Mouse (Mus musculus) heart, embryonic 16.5 days (tissue): ENCODE data around the gene Mdga1. TPM values are rescaled to one million over a fixed set of nuclear protein-coding genes. Genes with fewer than 3 reads are reported as not detected.
A peak's percentile ranks its signal among the peaks of the same experiment; 100 is the strongest.

Experiments
- ATAC-seq: fragments of 200-750 bp; cut with Nextera tagmentation; replicated peaks from 2 replicates; pipeline ENCODE4 v1.8.0; 2017; ENCODE audit warnings: moderate number of reproducible peaks; ENCODE audit not compliant: insufficient read depth, low FRiP score; ENCODE audit errors: extremely low read depth
- H3K27ac ChIP-seq: fragments of 300-500 bp; sonication (generic); 2 replicates; pipeline ENCODE4 v1.5.1; 2014; ENCODE audit warnings: mild to moderate bottlenecking, low read length, control low read depth, moderate library complexity
- H3K27me3 ChIP-seq: fragments of 300-500 bp; sonication (generic); 2 replicates; pipeline ENCODE4 v1.6.1; 2014; ENCODE audit warnings: low read length, mixed read lengths; ENCODE audit not compliant: control insufficient read depth, insufficient read depth
- H3K36me3 ChIP-seq: fragments of 300-500 bp; sonication (generic); 2 replicates; pipeline ENCODE4 v1.6.1; 2014; ENCODE audit not compliant: control insufficient read depth, insufficient read depth
- H3K4me1 ChIP-seq: fragments of 300-500 bp; sonication (generic); 2 replicates; pipeline ENCODE4 v1.6.1; 2014; ENCODE audit warnings: low read length, mixed read lengths; ENCODE audit not compliant: control insufficient read depth, insufficient read depth
- H3K4me2 ChIP-seq: fragments of 300-500 bp; sonication (generic); 2 replicates; pipeline ENCODE4 v1.6.1; 2014; ENCODE audit warnings: low read depth, mild to moderate bottlenecking, control low read depth, low read length
- H3K4me3 ChIP-seq: fragments of 300-500 bp; sonication (generic); 2 replicates; pipeline ENCODE4 v1.5.1; 2014; ENCODE audit warnings: mild to moderate bottlenecking, control low read depth, low read length
- H3K9ac ChIP-seq: fragments of 300-500 bp; sonication (generic); 2 replicates; pipeline ENCODE4 v1.6.1; 2014; ENCODE audit warnings: low read length, control low read depth
- H3K9me3 ChIP-seq: fragments of 300-500 bp; sonication (generic); replicated peaks from 2 replicates; pipeline ENCODE4 v1.6.1; 2016; ENCODE audit warnings: low read length; ENCODE audit not compliant: control insufficient read depth
- WGBS: fragments of 180-500 bp; shearing (Covaris S2); extraction: QIAGEN DNeasy Blood & Tissue Kit; methylation state at CpG from one replicate; pipeline ENCODE4 v1.1.7; 2014; 5-methylcytosine and 5-hydroxymethylcytosine counted together
- polyA plus RNA-seq: library from polyadenylated mRNA; unstranded; fragments of >200 nt; fragmentation: Nextera tagmentation; extraction: Ambion mirVana; gene quantifications from 2 replicates; pipeline ENCODE4 v1.2.1, GENCODE M21; 2015

Mdga1 gene
- polyA plus RNA-seq, 1 experiment from 2014 or later = 5.7 TPM

DNA sequence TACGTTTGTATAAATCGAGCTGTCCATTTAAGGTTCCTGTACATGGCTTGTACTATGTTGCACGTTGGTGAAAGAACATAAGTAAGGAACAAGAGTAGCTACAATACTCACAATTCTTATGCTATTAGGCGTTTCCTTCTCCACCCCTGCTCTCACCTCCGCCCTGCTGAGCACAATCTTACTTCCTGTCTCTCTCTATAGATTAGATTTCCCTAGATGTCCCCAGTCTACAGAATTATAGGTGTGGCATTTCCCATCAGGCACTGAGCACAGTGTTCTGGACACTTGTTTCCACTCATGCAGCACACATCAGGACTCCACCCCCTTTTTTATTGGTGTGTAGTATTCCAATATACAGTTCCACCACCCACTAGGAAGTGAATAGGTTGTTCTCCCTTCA lies 19.8 kb upstream of the Mdga1 start:
- 80% methylated on average over 5 of the region's 5 CpGs for WGBS
- H3K27me3 ChIP-seq = no peaks in the 10 kb centered on the region
- no peaks in the 10 kb centered on the region for H3K36me3 ChIP-seq
- ATAC-seq = no peak
- H3K4me1 ChIP-seq = peaks cover 4% of the 10 kb centered on the region; the same call in 1 of the 2 replicates
- no peak overlapping the region for H3K4me3 ChIP-seq
- no peaks in the 10 kb centered on the region for H3K9me3 ChIP-seq
- no peak overlapping the region for H3K9ac ChIP-seq
- H3K27ac ChIP-seq = no peak overlapping the region
- no peak overlapping the region for H3K4me2 ChIP-seq

DNA sequence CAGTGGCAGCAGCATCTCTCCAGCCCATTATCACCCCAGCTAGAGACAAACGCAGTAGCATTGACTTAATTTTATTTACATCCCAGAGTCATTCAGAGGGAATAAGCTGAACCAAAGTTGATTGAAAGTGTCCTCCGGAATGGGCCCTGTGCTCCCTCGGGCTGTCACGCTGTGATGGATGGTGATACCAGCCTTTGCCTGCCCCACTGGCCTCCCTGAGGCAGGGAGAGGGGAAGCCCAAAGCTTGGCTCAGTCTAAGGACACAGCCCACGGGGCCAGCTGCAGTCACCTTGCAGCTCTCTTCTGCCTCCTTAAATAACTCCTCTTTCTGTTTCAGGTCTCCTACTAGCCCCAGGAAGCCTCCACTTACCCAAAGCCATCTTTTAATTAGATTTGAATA lies 18.3 kb upstream of the Mdga1 start:
- WGBS = 23% methylated on average over 5 of the region's 5 CpGs
- H3K36me3 ChIP-seq = no peaks in the 10 kb centered on the region
- H3K4me2 ChIP-seq = no peak overlapping the region
- H3K27me3 ChIP-seq = no peaks in the 10 kb centered on the region
- peaks cover 4% of the 10 kb centered on the region; the same call in 1 of the 2 replicates for H3K4me1 ChIP-seq
- H3K27ac ChIP-seq = no peak overlapping the region
- H3K9ac ChIP-seq = no peak overlapping the region
- ATAC-seq = no peak
- H3K4me3 ChIP-seq = no peak overlapping the region
- H3K9me3 ChIP-seq = no peaks in the 10 kb centered on the region

DNA sequence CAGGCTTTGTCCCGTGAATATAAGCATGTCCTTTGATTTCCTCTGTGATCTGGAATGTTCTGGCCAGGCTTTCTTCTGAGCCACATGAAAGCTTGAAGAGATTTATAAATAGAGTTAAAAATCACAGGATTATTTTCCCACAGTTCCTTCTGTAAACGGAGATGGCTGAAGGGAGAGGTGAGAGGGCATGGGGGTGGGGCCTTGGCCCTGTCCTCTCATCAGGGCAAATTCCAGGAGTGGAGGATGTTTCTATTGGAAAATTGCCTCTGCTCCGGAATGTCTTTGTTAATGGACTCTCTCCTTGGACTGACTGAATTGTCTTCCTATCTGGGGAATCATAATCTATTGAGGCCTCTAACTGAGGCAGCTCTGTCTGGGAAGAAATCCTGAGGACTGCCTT lies 15.6 kb upstream of the Mdga1 start:
- Histone ChIP-seq H3K4me2 (no peak overlapping the region), H3K9ac (no peak overlapping the region), H3K27me3 (no peaks in the 10 kb centered on the region), H3K27ac (peak overlapping the region; percentile 9; the same call in 1 of the 2 replicates), H3K9me3 (peaks cover 3% of the 10 kb centered on the region; the same call in 1 of the 2 replicates), H3K4me1 (peaks cover 4% of the 10 kb centered on the region; the same call in 1 of the 2 replicates), H3K36me3 (no peaks in the 10 kb centered on the region), H3K4me3 (no peak overlapping the region)
- ATAC-seq = peak; percentile 32; the same call in 1 of the 2 replicates
- WGBS = 29% methylated on average over 3 of the region's 3 CpGs

DNA sequence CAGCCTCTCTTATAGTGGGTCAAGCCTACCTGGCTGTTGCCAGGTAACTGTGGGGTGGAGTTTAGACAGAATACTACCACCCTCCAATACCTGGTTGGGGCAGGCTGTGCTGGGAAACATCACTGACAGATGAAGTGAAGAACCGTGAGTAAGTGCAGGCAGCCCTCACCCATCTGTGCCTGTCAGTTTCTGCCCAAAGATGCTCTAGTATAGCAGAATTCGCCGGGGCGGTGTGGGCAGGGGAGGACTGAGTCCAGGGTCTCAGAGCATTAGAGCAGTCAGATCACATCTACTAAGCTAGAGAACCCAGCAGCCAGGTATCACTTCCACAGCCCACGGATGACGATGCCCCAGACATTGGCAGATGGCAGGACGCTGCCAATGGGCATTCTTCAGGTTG lies 15.0 kb upstream of the Mdga1 start:
- peaks cover 4% of the 10 kb centered on the region; the same call in 1 of the 2 replicates for H3K4me1 ChIP-seq

DNA sequence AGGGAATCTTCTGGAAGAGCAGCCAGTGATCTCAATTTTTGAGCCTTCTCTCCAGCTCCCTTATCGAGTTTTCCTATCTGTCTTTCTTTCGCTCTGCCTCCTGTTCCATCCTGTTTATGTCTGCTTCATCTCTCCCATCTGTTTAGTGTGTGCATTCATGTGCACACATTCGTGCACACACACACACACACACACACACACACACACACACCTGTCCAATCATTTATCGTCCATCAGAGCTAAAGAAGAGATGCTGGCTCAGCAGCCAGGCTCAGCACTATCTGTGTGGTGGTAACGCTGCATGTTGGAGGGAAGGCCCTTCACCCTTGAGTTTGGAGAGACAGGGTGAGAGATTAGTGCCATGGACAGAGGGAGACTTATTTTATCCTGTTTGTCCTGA lies 13.3 kb upstream of the Mdga1 start:
- Histone ChIP-seq H3K4me3 (no peak overlapping the region), H3K27ac (no peak overlapping the region), H3K4me2 (no peak overlapping the region), H3K9me3 (peaks cover 3% of the 10 kb centered on the region; the same call in 1 of the 2 replicates), H3K4me1 (peaks cover 12% of the 10 kb centered on the region; the same call in 1 of the 2 replicates), H3K27me3 (no peaks in the 10 kb centered on the region), H3K36me3 (no peaks in the 10 kb centered on the region), H3K9ac (no peak overlapping the region)
- no peak for ATAC-seq
- WGBS = 78% methylated on average over 5 of the region's 5 CpGs

More for the DNA sequence above, 15.0 kb upstream of the Mdga1 start:
- H3K36me3 ChIP-seq = no peaks in the 10 kb centered on the region
- H3K27me3 ChIP-seq = no peaks in the 10 kb centered on the region
- H3K4me2 ChIP-seq = no peak overlapping the region
- no peak overlapping the region for H3K27ac ChIP-seq
- H3K9ac ChIP-seq = no peak overlapping the region
- H3K9me3 ChIP-seq = peaks cover 3% of the 10 kb centered on the region; the same call in 1 of the 2 replicates
- 80% methylated on average over 7 of the region's 7 CpGs for WGBS
- H3K4me3 ChIP-seq = no peak overlapping the region
- no peak for ATAC-seq

DNA sequence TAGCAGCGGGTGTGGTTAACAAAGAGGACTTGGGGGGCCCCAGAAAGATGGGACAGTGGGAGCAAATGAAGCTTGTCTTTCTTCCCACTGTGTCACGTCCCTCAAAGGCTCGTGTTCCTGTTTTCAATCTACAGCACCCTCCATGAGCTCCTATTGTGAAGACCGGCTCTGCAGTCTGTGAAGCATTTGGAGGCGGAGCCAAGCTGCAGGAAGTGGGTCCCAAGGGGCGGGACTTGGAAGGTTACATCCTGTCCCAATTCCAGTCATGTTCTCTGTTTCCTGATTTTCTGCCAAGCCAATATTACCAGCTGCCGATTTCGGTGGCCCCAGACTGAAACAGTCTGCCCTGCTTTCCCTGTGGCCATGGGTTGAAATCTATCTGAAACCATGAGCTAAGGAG lies 11.7 kb upstream of the Mdga1 start:
- 63% methylated on average over 8 of the region's 8 CpGs for WGBS
- Histone ChIP-seq H3K27me3 (no peaks in the 10 kb centered on the region), H3K4me2 (no peak overlapping the region), H3K4me1 (peaks cover 12% of the 10 kb centered on the region; the same call in 1 of the 2 replicates), H3K36me3 (no peaks in the 10 kb centered on the region), H3K27ac (no peak overlapping the region), H3K9ac (no peak overlapping the region), H3K4me3 (no peak overlapping the region), H3K9me3 (peaks cover 3% of the 10 kb centered on the region; the same call in 1 of the 2 replicates)
- no peak for ATAC-seq

DNA sequence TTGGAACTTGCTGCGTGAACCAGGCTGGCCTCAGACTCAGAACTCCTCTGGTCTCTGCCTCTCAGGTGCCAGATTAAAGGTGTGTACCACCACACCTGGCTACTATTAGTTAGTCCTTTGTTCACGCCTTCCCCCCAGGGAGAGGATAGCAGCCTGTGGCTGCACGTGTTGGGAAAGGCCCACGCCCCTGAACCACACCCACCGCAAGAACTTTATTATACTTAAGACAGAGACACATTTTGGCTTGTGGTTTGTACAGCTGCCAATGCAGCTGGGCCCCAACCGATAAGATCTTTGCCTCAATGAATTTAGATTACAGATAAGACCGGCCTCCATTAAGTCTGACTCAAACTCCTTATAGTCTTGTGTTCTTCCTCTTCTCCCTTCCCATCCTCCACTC lies 10.0 kb upstream of the Mdga1 start:
- Histone ChIP-seq H3K36me3 (no peaks in the 10 kb centered on the region), H3K4me1 (peaks cover 8% of the 10 kb centered on the region; the same call in 1 of the 2 replicates), H3K9ac (no peak overlapping the region), H3K9me3 (peaks cover 3% of the 10 kb centered on the region; the same call in 1 of the 2 replicates), H3K27me3 (no peaks in the 10 kb centered on the region), H3K27ac (no peak overlapping the region), H3K4me3 (no peak overlapping the region), H3K4me2 (no peak overlapping the region)
- 78% methylated on average over 7 of the region's 7 CpGs for WGBS
- no peak for ATAC-seq

DNA sequence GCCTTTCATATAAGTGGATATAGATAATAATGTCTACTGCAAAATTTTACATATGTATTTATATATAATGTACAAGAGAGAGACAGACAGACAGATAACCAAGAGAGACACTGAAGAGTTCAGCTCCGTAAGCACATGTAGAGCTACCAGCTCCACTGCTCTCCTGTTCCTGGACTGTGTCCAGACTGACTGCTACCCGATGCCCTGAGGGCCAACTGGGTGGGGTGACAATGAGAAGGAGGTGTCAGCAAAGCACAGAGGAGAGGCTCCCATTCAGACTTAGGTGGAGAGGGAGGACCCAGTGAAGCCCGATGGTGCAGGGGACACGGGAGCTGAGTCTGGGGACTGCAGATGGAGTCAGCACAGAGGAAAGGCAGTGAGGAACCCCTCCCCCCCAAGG lies 9.1 kb upstream of the Mdga1 start:
- peaks cover 3% of the 10 kb centered on the region; the same call in 1 of the 2 replicates for H3K9me3 ChIP-seq
- no peaks in the 10 kb centered on the region for H3K36me3 ChIP-seq
- no peak overlapping the region for H3K9ac ChIP-seq
- ATAC-seq = no peak
- no peak overlapping the region for H3K4me2 ChIP-seq
- no peak overlapping the region for H3K4me3 ChIP-seq
- WGBS = 32% methylated on average over 4 of the region's 4 CpGs
- no peak overlapping the region for H3K27ac ChIP-seq
- H3K4me1 ChIP-seq = peaks cover 8% of the 10 kb centered on the region; the same call in 1 of the 2 replicates
- H3K27me3 ChIP-seq = no peaks in the 10 kb centered on the region

DNA sequence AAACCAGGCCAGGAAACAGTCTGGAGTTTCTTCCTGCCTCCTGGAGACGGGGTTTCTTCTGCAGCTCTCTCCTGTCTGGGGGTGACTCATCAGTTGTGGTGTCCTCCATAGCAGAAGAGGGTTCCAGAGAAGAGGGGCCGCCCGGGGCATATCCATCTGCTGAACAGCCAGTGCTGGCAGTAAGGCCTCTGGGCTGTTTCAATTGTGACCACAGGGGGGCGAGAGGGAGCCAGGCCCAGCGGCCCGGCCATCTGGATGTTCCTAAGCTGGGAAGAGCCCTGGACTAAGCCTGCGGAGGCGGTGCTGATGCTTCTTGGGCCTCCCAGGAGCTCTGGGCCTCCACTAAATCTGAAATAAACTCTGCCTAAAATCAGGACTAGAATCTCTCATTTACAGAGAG lies 5.8 kb upstream of the Mdga1 start:
- Histone ChIP-seq H3K36me3 (no peaks in the 10 kb centered on the region), H3K9ac (no peak overlapping the region), H3K4me3 (no peak overlapping the region), H3K4me1 (peaks cover 8% of the 10 kb centered on the region; the same call in 1 of the 2 replicates), H3K4me2 (no peak overlapping the region), H3K27ac (no peak overlapping the region), H3K9me3 (no peaks in the 10 kb centered on the region), H3K27me3 (no peaks in the 10 kb centered on the region)
- WGBS = 4% methylated on average over 8 of the region's 8 CpGs
- ATAC-seq = peak; percentile 42; the same call in 1 of the 2 replicates
